Mouse (Mus musculus): ENCODE measurements around the gene Eme1. TPM values are rescaled to one million over a fixed set of nuclear protein-coding genes. Genes with fewer than 3 reads are reported as not detected.

Gene Eme1
- polyA plus RNA-seq, 1 experiment = 5.9 TPM

- under 1% methylated on average over 52 of the region's 52 CpGs for WGBS
- no peak for DNase-seq (ENCODE audit: low read depth, low spot score)
Measured at GRCm38 (mm10) chr11:94601321-94602281, 52.2 kb downstream of the Eme1 start, which contains the start of gene Acsf2. Gene Acsf2, minus strand, starts transcription at chr11:94601871.

GRCm38 (mm10) chr11:94600447-94600846 is 53.3 kb downstream of the Eme1 start:
- DNase-seq (ENCODE audit: low read depth, low spot score) = no peak
- WGBS = 52% methylated on average over 7 of the region's 7 CpGs

- 35% methylated on average over 6 of the region's 6 CpGs for WGBS
- no peak for DNase-seq (ENCODE audit: low read depth, low spot score)
Measured at GRCm38 (mm10) chr11:94598437-94599120, 55.2 kb downstream of the Eme1 start.

GRCm38 (mm10) chr11:94597319-94597718 is 56.4 kb downstream of the Eme1 start:
- DNase-seq (ENCODE audit: low read depth, low spot score) = peak; percentile 92
- WGBS = 14% methylated on average over 4 of the region's 4 CpGs

GRCm38 (mm10) chr11:94596311-94596852 is 57.4 kb downstream of the Eme1 start:
- peak; percentile 97 for DNase-seq (ENCODE audit: low read depth, low spot score)

More at GRCm38 (mm10) chr11:94596311-94596852, 57.4 kb downstream of the Eme1 start:
- 38% methylated on average over 7 of the region's 7 CpGs for WGBS

Other genes with a start within 250 kb of the Eme1 start
- 8.8 and 10.1 TPM in 2 replicates for gene Cacna1g, start 179.8 kb downstream of the Eme1 start, polyA plus RNA-seq (2012; rRNA removed)
- 0.05 TPM in 1 of 2 replicates, not detected in the other for gene Spata20, start 167.8 kb downstream of the Eme1 start, polyA plus RNA-seq (2012; rRNA removed)
- gene Epn3, start 154.0 kb downstream of the Eme1 start, polyA plus RNA-seq (2012; rRNA removed) = 1.6 and 2.4 TPM in 2 replicates
- gene Mycbpap, start 132.2 kb downstream of the Eme1 start, polyA plus RNA-seq (2012; rRNA removed) = 0.84 and 1.2 TPM in 2 replicates
- 2.5 and 6.2 TPM in 2 replicates for gene Rsad1, start 104.7 kb downstream of the Eme1 start, polyA plus RNA-seq (2012; rRNA removed)
- gene Chad, start 88.9 kb downstream of the Eme1 start, polyA plus RNA-seq (2012; rRNA removed) = 0.63 and 1.1 TPM in 2 replicates
- 19.8 and 31.8 TPM in 2 replicates for gene Acsf2, start 52.1 kb downstream of the Eme1 start, polyA plus RNA-seq (2012; rRNA removed)
- gene Lrrc59, start 24.2 kb downstream of the Eme1 start, polyA plus RNA-seq (2012; rRNA removed) = 165 and 204 TPM in 2 replicates
- gene Mrpl27, start 197 bp downstream of the Eme1 start, polyA plus RNA-seq (2012; rRNA removed) = 60.7 and 77.6 TPM in 2 replicates
- gene Xylt2, start 23.6 kb upstream of the Eme1 start, polyA plus RNA-seq (2012; rRNA removed) = 14.7 and 17.7 TPM in 2 replicates
- gene Gm11541, start 50.5 kb upstream of the Eme1 start, polyA plus RNA-seq (2012; rRNA removed) = not detected in 2 replicates
- not detected in 2 replicates for gene Cdc34b, start 87.8 kb upstream of the Eme1 start, polyA plus RNA-seq (2012; rRNA removed)
- 0.43 and 1.2 TPM in 2 replicates for gene Tmem92, start 128.7 kb upstream of the Eme1 start, polyA plus RNA-seq (2012; rRNA removed)

Data from large intestine, adult 2 months (tissue).